Mouse (Mus musculus) intestine, embryonic 15.5 days (tissue): Measurements from ENCODE around the gene Slc9a1. TPM values are rescaled to one million over a fixed set of nuclear protein-coding genes. Genes with fewer than 3 reads are reported as not detected.

ENCODE experiments used
- polyA plus RNA-seq: library from polyadenylated mRNA; unstranded; fragments of >200 nt; fragmentation: Nextera tagmentation; extraction: Ambion mirVana; gene quantifications from 2 replicates; pipeline ENCODE4 v1.2.1, GENCODE M21; 2015

Slc9a1 gene
- polyA plus RNA-seq, 1 experiment from 2014 or later, result 8.5 TPM

Other genes with a start within 250 kb of the Slc9a1 start
- gene Wasf2, start 239.2 kb upstream of the Slc9a1 start, polyA plus RNA-seq, result 92.5 and 115 TPM in 2 replicates
- 2.7 and 2.8 TPM in 2 replicates for gene Cd164l2, start 157.6 kb upstream of the Slc9a1 start, polyA plus RNA-seq
- 0.06 and 0.14 TPM in 2 replicates for gene Gpr3, start 157.2 kb upstream of the Slc9a1 start, polyA plus RNA-seq
- gene Map3k6, start 128.9 kb upstream of the Slc9a1 start, polyA plus RNA-seq, result 3.0 and 3.2 TPM in 2 replicates
- 2.7 and 3.0 TPM in 2 replicates for gene Sytl1, start 106.6 kb upstream of the Slc9a1 start, polyA plus RNA-seq
- 68.7 and 72.2 TPM in 2 replicates for gene Tmem222, start 91.9 kb upstream of the Slc9a1 start, polyA plus RNA-seq
- gene Wdtc1, start 16.2 kb upstream of the Slc9a1 start, polyA plus RNA-seq, result 13.9 and 17.0 TPM in 2 replicates
- 0.82 and 0.94 TPM in 2 replicates for gene Tent5b, start 110.4 kb downstream of the Slc9a1 start, polyA plus RNA-seq
- 1.6 and 1.7 TPM in 2 replicates for gene Trnp1, start 128.8 kb downstream of the Slc9a1 start, polyA plus RNA-seq
- gene Kdf1, start 149.3 kb downstream of the Slc9a1 start, polyA plus RNA-seq, result 40.5 and 45.1 TPM in 2 replicates
- 280 and 288 TPM in 2 replicates for gene Nudc, start 176.3 kb downstream of the Slc9a1 start, polyA plus RNA-seq
- gene Nr0b2, start 183.7 kb downstream of the Slc9a1 start, polyA plus RNA-seq, result 7.5 and 8.1 TPM in 2 replicates
- gene Gpatch3, start 205.0 kb downstream of the Slc9a1 start, polyA plus RNA-seq, result 6.7 and 7.1 TPM in 2 replicates
- 16.5 and 19.8 TPM in 2 replicates for gene Gpn2, start 214.7 kb downstream of the Slc9a1 start, polyA plus RNA-seq
- gene Sfn, start 232.5 kb downstream of the Slc9a1 start, polyA plus RNA-seq, result 47.4 and 51.0 TPM in 2 replicates